Mouse (Mus musculus) ES-CJ7 (cell line): ENCODE measurements around the gene Selenoo.
A peak's percentile ranks its signal among the peaks of the same experiment; 100 is the strongest.

Source experiments
- DNase-seq: peaks from one replicate; pipeline ENCODE4 v3.0.0; 2011; ENCODE audit warnings: low read depth, low spot score

Gene Selenoo

GRCm38 (mm10) chr15:89075478-89076147 lies 13.3 kb upstream of the Selenoo start:
- peak; percentile 67 for DNase-seq

- no peak for DNase-seq
Measured at GRCm38 (mm10) chr15:89076156-89076731, 12.6 kb upstream of the Selenoo start.

GRCm38 (mm10) chr15:89078208-89078836 lies 10.6 kb upstream of the Selenoo start:
- no peak for DNase-seq

GRCm38 (mm10) chr15:89083906-89084305 lies 5.0 kb upstream of the Selenoo start:
- DNase-seq, result no peak

- no peak for DNase-seq
Measured at GRCm38 (mm10) chr15:89084826-89085225, 4.1 kb upstream of the Selenoo start.

GRCm38 (mm10) chr15:89089248-89090051 lies 566 bp downstream of the Selenoo start:
- DNase-seq, result no peak

GRCm38 (mm10) chr15:89090662-89091061 lies 1.8 kb downstream of the Selenoo start:
- DNase-seq, result no peak

GRCm38 (mm10) chr15:89092181-89092580 lies 3.3 kb downstream of the Selenoo start:
- no peak for DNase-seq

GRCm38 (mm10) chr15:89097450-89097849 lies 8.6 kb downstream of the Selenoo start:
- no peak for DNase-seq

GRCm38 (mm10) chr15:89098616-89099015 lies 9.7 kb downstream of the Selenoo start:
- DNase-seq, result no peak

- no peak for DNase-seq
Measured at GRCm38 (mm10) chr15:89100823-89101222, 11.9 kb downstream of the Selenoo start.

- no peak for DNase-seq
Measured at GRCm38 (mm10) chr15:89102646-89103045, 13.8 kb downstream of the Selenoo start.

- no peak for DNase-seq
Measured at GRCm38 (mm10) chr15:89103921-89104320, 15.0 kb downstream of the Selenoo start.

- no peak for DNase-seq
Measured at GRCm38 (mm10) chr15:89104425-89104824, 15.5 kb downstream of the Selenoo start.

- no peak for DNase-seq
Measured at GRCm38 (mm10) chr15:89106073-89106472, 17.2 kb downstream of the Selenoo start.

GRCm38 (mm10) chr15:89106976-89107375 lies 18.1 kb downstream of the Selenoo start:
- no peak for DNase-seq

GRCm38 (mm10) chr15:89110147-89110546 lies 21.3 kb downstream of the Selenoo start:
- peak; percentile 61 for DNase-seq

GRCm38 (mm10) chr15:89118007-89118406 lies 29.1 kb downstream of the Selenoo start:
- no peak for DNase-seq

- DNase-seq, result peak; percentile 93
Measured at GRCm38 (mm10) chr15:89122649-89123366, 33.9 kb downstream of the Selenoo start, which contains the start of gene Tubgcp6. Gene Tubgcp6 (minus strand): TSS chr15:89123112.

GRCm38 (mm10) chr15:89123595-89123994 lies 34.7 kb downstream of the Selenoo start:
- DNase-seq, result peak; percentile 64

- no peak for DNase-seq
Measured at GRCm38 (mm10) chr15:89124312-89124711, 35.4 kb downstream of the Selenoo start.
